Mouse (Mus musculus): ENCODE measurements around the gene Sfta2.

The Sfta2 gene

GRCm38 (mm10) chr17:35593786-35594185, 7.6 kb upstream of the Sfta2 start:
- DNase-seq, result no peak

- no peak for DNase-seq
Measured at GRCm38 (mm10) chr17:35594456-35594855, 6.9 kb upstream of the Sfta2 start.

- no peak for DNase-seq
Measured at GRCm38 (mm10) chr17:35597399-35597798, 4.0 kb upstream of the Sfta2 start.

- no peak for DNase-seq
Measured at GRCm38 (mm10) chr17:35601736-35602354, 496 bp downstream of the Sfta2 start.

GRCm38 (mm10) chr17:35617127-35617526, 15.8 kb downstream of the Sfta2 start:
- no peak for DNase-seq

- no peak for DNase-seq
Measured at GRCm38 (mm10) chr17:35626537-35626936, 25.2 kb downstream of the Sfta2 start, which contains the start of gene Gm9573. TSS of gene Gm9573 (minus strand) at chr17:35626637.

GRCm38 (mm10) chr17:35633992-35634391, 32.6 kb downstream of the Sfta2 start:
- DNase-seq, result no peak

- no peak for DNase-seq
Measured at GRCm38 (mm10) chr17:35635202-35635601, 33.9 kb downstream of the Sfta2 start.

GRCm38 (mm10) chr17:35635699-35636111, 34.4 kb downstream of the Sfta2 start:
- DNase-seq, result peak; percentile 72 to 75

- DNase-seq, result peak; percentile 33 to 41
Measured at GRCm38 (mm10) chr17:35636363-35636762, 35.0 kb downstream of the Sfta2 start.

GRCm38 (mm10) chr17:35638475-35639190, 37.3 kb downstream of the Sfta2 start:
- DNase-seq, result peak in 1 of 2 experiments; percentile 12

- DNase-seq, result no peak
Measured at GRCm38 (mm10) chr17:35639352-35639751, 38.0 kb downstream of the Sfta2 start.

- no peak for DNase-seq
Measured at GRCm38 (mm10) chr17:35643609-35644236, 42.4 kb downstream of the Sfta2 start, which contains the start of gene Mucl3. TSS of gene Mucl3 (minus strand) at chr17:35643695.

- no peak for DNase-seq
Measured at GRCm38 (mm10) chr17:35649429-35649828, 48.1 kb downstream of the Sfta2 start.

GRCm38 (mm10) chr17:35653086-35653485, 51.7 kb downstream of the Sfta2 start:
- DNase-seq, result no peak

- peak; percentile 27 to 37 for DNase-seq
Measured at GRCm38 (mm10) chr17:35665957-35666515, 64.7 kb downstream of the Sfta2 start.

- peak in 1 of 2 experiments; percentile 27 for DNase-seq
Measured at GRCm38 (mm10) chr17:35666851-35667256, 65.5 kb downstream of the Sfta2 start.

GRCm38 (mm10) chr17:35667334-35668065, 66.2 kb downstream of the Sfta2 start, which contains the start of gene Vars2:
TSS of gene Vars2 (minus strand) at chr17:35667592.
- DNase-seq, result peak; percentile 99

- no peak for DNase-seq
Measured at GRCm38 (mm10) chr17:35669731-35670130, 68.4 kb downstream of the Sfta2 start.

GRCm38 (mm10) chr17:35671846-35672245, 70.5 kb downstream of the Sfta2 start:
- DNase-seq, result no peak

GRCm38 (mm10) chr17:35672527-35672926, 71.2 kb downstream of the Sfta2 start:
- no peak for DNase-seq

- DNase-seq, result peak; percentile 85 to 90
Measured at GRCm38 (mm10) chr17:35673416-35674035, 72.2 kb downstream of the Sfta2 start, which contains the start of gene Gtf2h4. TSS of gene Gtf2h4 (minus strand) at chr17:35673739.
